Mouse (Mus musculus) left cerebral cortex, adult 6 months (tissue): ENCODE measurements around the gene Rreb1. TPM values are rescaled to one million over a fixed set of nuclear protein-coding genes. Genes with fewer than 3 reads are reported as not detected.

Experiments used
- long read RNA-seq, 2 experiments: library from polyadenylated mRNA; unstranded; transcript quantifications; one replicate each; pipeline ENCODE4 v2.0.0; 2019 to 2020
- polyA plus RNA-seq: library from polyadenylated mRNA; unstranded; fragments of <200 nt; fragmentation: Nextera tagmentation; gene quantifications from 2 replicates; pipeline ENCODE4 v1.2.3, GENCODE M21; 2021

Gene Rreb1
- polyA plus RNA-seq: 0.96 and 2.9 TPM in 2 replicates
- long read RNA-seq, experiment 1, partial matches to known transcripts: 5 of 6 reads
- long read RNA-seq, experiment 1, other reads (novel, unspliced or antisense): 1 of 6 reads
- long read RNA-seq, experiment 2: 0 reads

GRCm38 (mm10) chr13:37778147-37778593, at the start of gene Rreb1:
Gene Rreb1 (plus strand): TSS chr13:37778400.

GRCm38 (mm10) chr13:37993704-37994404, 215.7 kb downstream of the Rreb1 start, which contains the start of gene Ssr1:
Gene Ssr1 (minus strand): TSS chr13:37994217.

Other genes starting within 250 kb of the Rreb1 start
- 38.8 and 63.1 TPM in 2 replicates for gene Ssr1, start 215.8 kb downstream of the Rreb1 start, polyA plus RNA-seq